Mouse (Mus musculus) ovary, postnatal 14 days (tissue): ENCODE results near the gene 4930442H23Rik.

Experiments used
- DNase-seq: peaks from one replicate; pipeline ENCODE4 v3.0.0; 2022; ENCODE audit warnings: low spot score

The 4930442H23Rik gene

GRCm38 (mm10) chr10:81143845-81144437 lies 39.7 kb downstream of the 4930442H23Rik start:
- no peak for DNase-seq

- DNase-seq, result no peak
Measured at GRCm38 (mm10) chr10:81143157-81143633, 40.5 kb downstream of the 4930442H23Rik start.

GRCm38 (mm10) chr10:81142551-81142981 lies 41.1 kb downstream of the 4930442H23Rik start:
- no peak for DNase-seq

GRCm38 (mm10) chr10:81141455-81142210 lies 42.0 kb downstream of the 4930442H23Rik start:
- no peak for DNase-seq

- no peak for DNase-seq
Measured at GRCm38 (mm10) chr10:81140717-81141454, 42.8 kb downstream of the 4930442H23Rik start.

GRCm38 (mm10) chr10:81140005-81140404 lies 43.6 kb downstream of the 4930442H23Rik start:
- no peak for DNase-seq

- DNase-seq, result no peak
Measured at GRCm38 (mm10) chr10:81139529-81139846, 44.2 kb downstream of the 4930442H23Rik start.

DNA sequence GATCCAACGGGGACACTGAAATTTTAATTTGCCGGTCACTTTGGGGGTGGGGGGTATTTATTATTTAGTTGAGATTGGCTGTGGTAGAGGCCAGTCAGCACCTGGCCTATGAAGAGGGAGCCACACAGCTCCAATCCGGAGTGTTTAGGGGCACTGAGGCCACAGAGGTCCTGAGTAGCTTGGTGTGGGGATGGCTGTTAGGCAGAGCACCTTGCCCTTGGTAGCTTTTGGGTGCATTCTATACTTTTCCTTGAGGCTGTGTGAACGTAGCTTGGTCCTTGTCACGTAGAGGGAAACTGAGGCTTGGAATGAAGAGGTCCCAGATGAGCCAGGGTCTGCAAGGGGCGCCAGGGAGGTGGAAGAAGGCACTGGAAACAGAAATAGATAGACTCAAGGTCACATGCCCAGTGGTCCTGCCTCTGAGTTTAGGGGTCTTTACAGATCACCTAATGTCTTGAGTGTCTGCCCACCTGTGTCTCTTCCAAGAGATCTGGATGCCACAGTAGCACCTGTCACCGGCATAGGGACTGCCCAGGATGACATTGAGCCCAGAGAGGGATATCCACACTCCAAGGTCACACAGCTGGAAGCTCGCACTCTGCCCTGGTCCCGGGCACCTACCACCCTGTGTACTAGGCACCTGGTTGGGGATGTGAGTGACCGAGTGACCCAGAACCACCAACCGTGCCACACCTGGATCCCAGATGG lies 44.7 kb downstream of the 4930442H23Rik start:
- DNase-seq, result no peak

- DNase-seq, result peak; percentile 24
Measured at GRCm38 (mm10) chr10:81138131-81138782, 45.4 kb downstream of the 4930442H23Rik start.

DNA sequence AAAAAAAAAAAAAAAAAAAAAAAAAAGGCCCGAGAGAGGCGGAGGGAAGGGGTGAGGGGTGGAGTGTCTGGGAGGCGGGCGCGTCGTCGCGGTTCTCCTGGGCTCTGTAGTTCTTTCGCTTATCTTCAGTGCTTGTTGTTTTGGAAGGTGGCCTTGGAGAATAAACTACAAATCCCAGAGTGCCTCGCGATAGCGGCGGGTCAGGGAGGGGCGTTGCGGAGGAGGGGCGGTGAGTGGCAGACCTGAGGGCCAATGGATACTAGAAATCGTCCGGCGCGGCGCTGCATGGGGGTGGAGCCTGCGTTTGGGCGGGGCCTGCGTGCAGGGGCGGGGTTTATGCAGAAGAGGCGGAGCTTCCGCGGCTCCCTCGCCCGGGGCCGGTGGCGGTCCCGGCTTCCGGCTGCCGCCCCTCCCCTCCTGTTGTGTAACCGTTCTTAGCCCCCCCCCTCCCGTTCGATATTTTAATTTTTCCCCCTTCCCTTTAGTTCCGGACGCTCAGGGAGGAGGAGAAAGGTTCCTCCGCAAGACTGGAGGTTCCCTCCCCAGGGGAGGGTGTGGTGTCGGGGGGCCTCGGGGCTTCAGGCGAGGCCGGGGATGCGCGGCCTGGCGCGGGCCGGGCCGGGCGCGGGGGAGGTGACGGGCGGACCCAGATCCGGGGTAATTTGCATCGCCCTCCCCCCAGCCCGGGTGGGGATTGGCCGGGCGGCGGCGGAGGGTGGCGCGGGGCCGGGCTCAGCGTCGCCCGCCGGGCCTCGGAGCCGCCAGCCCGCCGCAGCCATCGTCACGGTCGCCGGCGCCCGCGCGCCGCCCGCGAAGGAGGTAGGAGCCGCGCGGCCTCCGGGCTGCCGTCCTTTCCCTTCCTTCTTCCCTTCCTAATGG lies 46.2 kb downstream of the 4930442H23Rik start:
- DNase-seq, result peak; percentile 100

DNA sequence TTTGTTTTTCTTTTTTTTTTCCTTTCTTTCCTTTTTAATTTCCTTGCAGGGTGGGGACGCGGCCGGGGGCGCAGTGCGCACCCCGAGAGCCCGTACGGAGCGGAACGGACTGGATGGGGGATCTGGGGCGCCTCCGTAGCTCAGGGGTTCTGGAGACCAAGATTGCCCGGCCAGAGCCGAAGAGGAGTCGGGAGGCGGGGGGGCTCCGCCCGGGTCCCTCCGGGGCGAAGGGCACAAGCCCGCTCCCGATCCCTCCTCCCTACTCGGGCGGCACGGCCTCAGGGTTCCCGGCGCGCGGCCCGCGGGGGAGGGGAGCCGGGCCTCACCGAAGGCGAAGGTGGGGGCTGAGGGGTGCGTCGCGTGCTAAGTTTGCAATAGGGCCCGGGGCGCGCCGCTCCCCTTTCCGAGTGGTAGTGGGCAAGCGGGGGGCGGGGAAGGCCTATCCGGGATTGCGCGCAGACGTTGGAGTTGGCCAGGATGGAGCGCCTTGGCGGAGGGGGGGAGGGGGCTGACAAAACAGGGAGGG lies 46.9 kb downstream of the 4930442H23Rik start:
- peak; percentile 62 for DNase-seq

DNA sequence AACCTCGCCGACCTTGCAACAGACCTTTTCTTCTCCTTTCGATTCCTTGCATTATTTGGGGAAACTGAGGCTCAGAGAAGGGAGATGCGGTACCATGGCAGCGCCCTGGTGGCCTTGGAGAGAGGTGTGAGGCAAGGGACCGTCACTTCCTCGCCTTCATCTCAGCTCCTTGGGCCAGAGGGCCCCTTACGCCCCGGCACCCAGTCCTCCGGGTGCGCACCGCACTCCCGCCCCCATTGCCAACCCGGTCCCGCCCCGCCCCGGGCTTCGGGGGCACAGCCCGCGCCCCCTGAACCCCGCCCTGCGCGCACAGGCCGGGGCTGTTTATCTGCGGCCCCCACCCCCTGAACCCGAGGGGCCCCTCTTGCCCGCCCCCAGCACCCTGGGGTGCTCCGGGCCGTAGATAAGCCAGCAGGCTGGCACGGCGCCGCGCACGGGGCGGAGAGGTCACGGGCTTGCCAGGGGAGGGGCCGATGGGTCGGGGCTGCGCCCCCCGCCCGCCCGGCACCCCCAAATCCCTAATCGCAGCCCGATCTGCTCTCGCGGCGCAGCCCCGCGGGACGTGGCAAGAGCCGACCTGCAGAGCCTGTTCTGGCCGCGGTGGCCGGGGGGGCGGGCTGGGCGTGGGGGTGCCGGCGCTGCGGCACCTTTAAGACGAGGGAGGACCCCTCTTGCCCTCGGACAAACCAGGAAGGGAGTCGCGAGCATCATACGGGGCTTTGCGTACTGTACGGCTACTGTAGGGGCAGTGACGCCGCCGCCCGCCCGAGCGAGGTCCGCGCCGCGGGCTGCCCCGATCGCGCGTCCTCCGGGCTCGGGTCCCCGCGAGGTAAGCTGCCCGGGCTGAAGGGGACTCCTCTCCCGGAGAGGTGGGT lies 47.6 kb downstream of the 4930442H23Rik start:
- DNase-seq, result peak; percentile 75

DNA sequence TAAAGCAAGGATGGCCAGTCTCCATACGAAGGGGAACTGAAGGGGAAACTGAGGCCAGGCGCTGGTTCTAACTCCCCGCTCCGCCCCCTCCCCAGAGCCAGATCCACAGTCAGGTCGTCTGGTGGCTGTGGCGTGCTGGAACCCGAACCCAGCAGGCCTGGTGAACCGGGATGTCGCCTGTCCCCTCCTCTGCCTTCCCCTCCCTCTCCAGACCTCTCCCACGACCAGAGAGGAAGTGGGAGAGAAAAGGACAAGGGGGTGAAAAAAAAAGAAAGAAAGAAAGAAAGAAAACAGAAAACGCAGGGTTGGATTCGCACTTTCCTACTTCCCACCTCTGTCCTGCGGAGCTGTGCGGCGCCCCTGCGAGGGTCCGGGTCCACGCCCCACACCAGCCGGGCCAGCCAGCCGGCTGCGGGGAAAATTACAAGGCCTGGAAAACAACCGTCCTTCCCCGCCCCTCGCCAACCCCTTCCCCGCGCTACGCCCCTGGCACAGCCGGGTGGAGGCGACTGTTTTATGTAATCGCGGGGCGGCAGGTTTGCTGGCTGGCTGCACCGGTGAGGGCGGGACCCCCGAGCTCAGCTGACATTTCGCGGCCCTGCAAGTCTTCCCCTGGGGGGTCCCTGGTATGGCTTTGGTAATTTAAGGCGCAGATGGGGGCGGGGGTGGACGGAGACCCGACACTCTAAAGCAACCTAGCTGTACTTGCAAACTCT lies 48.5 kb downstream of the 4930442H23Rik start, which contains the start of gene Zbtb7a:
Gene Zbtb7a, plus strand, starts transcription at position 255 of the 716 bp plus-strand sequence.
- no peak for DNase-seq

- DNase-seq, result peak; percentile 36
Measured at GRCm38 (mm10) chr10:81134181-81134587, 49.5 kb downstream of the 4930442H23Rik start.
